Mouse (Mus musculus): ENCODE measurements around the gene Cd200r1. TPM values are rescaled to one million over a fixed set of nuclear protein-coding genes. Genes with fewer than 3 reads are reported as not detected.
"Not testable (repeated sequence)": the region's sequence is repeated elsewhere in the genome, so short reads cannot be mapped to it uniquely, and the experiment has no call there.

Gene Cd200r1
- polyA plus RNA-seq, 1 experiment: not detected

DNA sequence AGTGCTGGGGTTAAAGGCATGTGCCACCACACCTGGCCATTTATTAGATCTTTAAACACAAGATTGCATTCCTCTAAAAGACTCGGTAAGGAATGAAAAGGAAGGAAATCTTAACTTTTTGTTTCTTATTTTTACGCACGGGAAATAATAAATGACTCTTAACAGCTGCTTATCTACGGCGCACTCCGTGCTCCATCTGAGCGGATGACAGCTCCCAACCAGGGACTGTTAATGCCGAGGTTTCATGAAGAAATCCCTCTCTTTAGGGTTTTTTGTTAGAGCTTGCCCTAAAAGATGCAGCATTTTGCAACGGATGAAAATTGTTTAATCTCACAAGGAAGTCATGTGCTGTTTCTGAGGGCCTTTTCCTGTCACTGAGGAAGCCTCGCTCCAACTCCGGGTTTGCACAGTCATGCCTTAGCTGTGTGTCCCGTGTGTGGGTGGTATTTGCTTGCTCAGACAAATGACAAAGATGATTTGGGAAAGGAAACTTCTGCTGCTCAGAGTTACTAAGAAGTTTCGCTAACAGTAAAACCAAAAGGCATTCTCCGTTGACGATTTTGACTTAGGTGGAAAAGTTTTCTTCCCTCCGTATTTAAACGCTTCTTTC lies 13.1 kb downstream of the Cd200r1 start:
- Histone ChIP-seq H3ac (ENCODE audit: control insufficient read depth, insufficient read length, low read depth) (no peak overlapping the region), H3K36me3 (ENCODE audit: control insufficient read depth, insufficient read depth) (no peaks in the 10 kb centered on the region), H3K27me3 (ENCODE audit: control insufficient read depth, insufficient read depth, insufficient read length) (no peaks in the 10 kb centered on the region), H3K4me3 (ENCODE audit: insufficient read depth, poor library complexity, severe bottlenecking) (no peak overlapping the region), H3K79me3 (ENCODE audit: low read depth) (no peaks in the 10 kb centered on the region), H3K79me2 (ENCODE audit: control insufficient read depth, insufficient read depth) (no peaks in the 10 kb centered on the region)
- no peak for TF ChIP-seq MYOG (IDR thresholded peaks at IDR 0.05; ENCODE audit: control insufficient read depth, extremely low read depth, insufficient read length)
- TF ChIP-seq CEBPB (IDR thresholded peaks at IDR 0.05; ENCODE audit: low read depth): no peak
- TF ChIP-seq USF1 (IDR thresholded peaks at IDR 0.05; ENCODE audit: low read depth): no peak
- TF ChIP-seq MAX (IDR thresholded peaks at IDR 0.05): no peak
- no peak for TF ChIP-seq CTCF (IDR thresholded peaks at IDR 0.05; ENCODE audit: control insufficient read depth, insufficient read depth, insufficient read length)
- TF ChIP-seq FOSL1 (IDR thresholded peaks at IDR 0.05; ENCODE audit: insufficient read depth, low read length, poor library complexity, severe bottlenecking): no peak
- TF ChIP-seq MYOD1 (IDR thresholded peaks at IDR 0.05; ENCODE audit: control insufficient read depth, insufficient read length, low read depth): no peak

GRCm38 (mm10) chr16:44779494-44779893 lies 14.0 kb downstream of the Cd200r1 start:
- Histone ChIP-seq H3K79me3 (ENCODE audit: low read depth) (no peaks in the 10 kb centered on the region), H3ac (ENCODE audit: control insufficient read depth, insufficient read length, low read depth) (no peak overlapping the region), H3K4me3 (ENCODE audit: insufficient read depth, poor library complexity, severe bottlenecking) (no peak overlapping the region), H3K27me3 (ENCODE audit: control insufficient read depth, insufficient read depth, insufficient read length) (no peaks in the 10 kb centered on the region), H3K79me2 (ENCODE audit: control insufficient read depth, insufficient read depth) (no peaks in the 10 kb centered on the region), H3K36me3 (ENCODE audit: control insufficient read depth, insufficient read depth) (no peaks in the 10 kb centered on the region)
- no peak for TF ChIP-seq FOSL1 (IDR thresholded peaks at IDR 0.05; ENCODE audit: insufficient read depth, low read length, poor library complexity, severe bottlenecking)
- no peak for TF ChIP-seq MAX (IDR thresholded peaks at IDR 0.05)
- TF ChIP-seq USF1 (IDR thresholded peaks at IDR 0.05; ENCODE audit: low read depth): no peak
- TF ChIP-seq CTCF (IDR thresholded peaks at IDR 0.05; ENCODE audit: control insufficient read depth, insufficient read depth, insufficient read length): no peak
- TF ChIP-seq MYOG (IDR thresholded peaks at IDR 0.05; ENCODE audit: control insufficient read depth, extremely low read depth, insufficient read length): no peak
- TF ChIP-seq CEBPB (IDR thresholded peaks at IDR 0.05; ENCODE audit: low read depth): no peak
- TF ChIP-seq MYOD1 (IDR thresholded peaks at IDR 0.05; ENCODE audit: control insufficient read depth, insufficient read length, low read depth): no peak

- no peak overlapping the region for H3ac ChIP-seq (ENCODE audit: control insufficient read depth, insufficient read length, low read depth)
- TF ChIP-seq MAX (IDR thresholded peaks at IDR 0.05) (no peak), CEBPB (IDR thresholded peaks at IDR 0.05; ENCODE audit: low read depth) (no peak), CTCF (IDR thresholded peaks at IDR 0.05; ENCODE audit: control insufficient read depth, insufficient read depth, insufficient read length) (no peak), MYOD1 (IDR thresholded peaks at IDR 0.05; ENCODE audit: control insufficient read depth, insufficient read length, low read depth) (no peak), USF1 (IDR thresholded peaks at IDR 0.05; ENCODE audit: low read depth) (no peak)
- H3K27me3 ChIP-seq (ENCODE audit: control insufficient read depth, insufficient read depth, insufficient read length): no peaks in the 10 kb centered on the region
- H3K79me2 ChIP-seq (ENCODE audit: control insufficient read depth, insufficient read depth): no peaks in the 10 kb centered on the region
- H3K36me3 ChIP-seq (ENCODE audit: control insufficient read depth, insufficient read depth): no peaks in the 10 kb centered on the region
- H3K79me3 ChIP-seq (ENCODE audit: low read depth): no peaks in the 10 kb centered on the region
- H3K4me3 ChIP-seq (ENCODE audit: insufficient read depth, poor library complexity, severe bottlenecking): no peak overlapping the region
Observed at GRCm38 (mm10) chr16:44780751-44781150, 15.2 kb downstream of the Cd200r1 start.

- Histone ChIP-seq H3K79me3 (ENCODE audit: low read depth) (no peaks in the 10 kb centered on the region), H3K36me3 (ENCODE audit: control insufficient read depth, insufficient read depth) (no peaks in the 10 kb centered on the region), H3K4me3 (ENCODE audit: insufficient read depth, poor library complexity, severe bottlenecking) (no peak overlapping the region), H3K79me2 (ENCODE audit: control insufficient read depth, insufficient read depth) (no peaks in the 10 kb centered on the region), H3ac (ENCODE audit: control insufficient read depth, insufficient read length, low read depth) (no peak overlapping the region), H3K27me3 (ENCODE audit: control insufficient read depth, insufficient read depth, insufficient read length) (no peaks in the 10 kb centered on the region)
- TF ChIP-seq MAX (IDR thresholded peaks at IDR 0.05) (no peak), FOSL1 (IDR thresholded peaks at IDR 0.05; ENCODE audit: insufficient read depth, low read length, poor library complexity, severe bottlenecking) (no peak)
Observed at GRCm38 (mm10) chr16:44786934-44787333, 21.4 kb downstream of the Cd200r1 start.

GRCm38 (mm10) chr16:44794416-44794815 lies 28.9 kb downstream of the Cd200r1 start:
- Histone ChIP-seq H3K79me2 (ENCODE audit: control insufficient read depth, insufficient read depth) (no peaks in the 10 kb centered on the region), H3K79me3 (ENCODE audit: low read depth) (no peaks in the 10 kb centered on the region), H3K36me3 (ENCODE audit: control insufficient read depth, insufficient read depth) (no peaks in the 10 kb centered on the region), H3ac (ENCODE audit: control insufficient read depth, insufficient read length, low read depth) (no peak overlapping the region), H3K27me3 (ENCODE audit: control insufficient read depth, insufficient read depth, insufficient read length) (no peaks in the 10 kb centered on the region), H3K4me3 (ENCODE audit: insufficient read depth, poor library complexity, severe bottlenecking) (no peak overlapping the region)
- no peak for TF ChIP-seq USF1 (IDR thresholded peaks at IDR 0.05; ENCODE audit: low read depth)
- TF ChIP-seq CEBPB (IDR thresholded peaks at IDR 0.05; ENCODE audit: low read depth): peak; percentile 81

- Histone ChIP-seq H3ac (ENCODE audit: control insufficient read depth, insufficient read length, low read depth) (no peak overlapping the region), H3K79me2 (ENCODE audit: control insufficient read depth, insufficient read depth) (no peaks in the 10 kb centered on the region), H3K4me3 (ENCODE audit: insufficient read depth, poor library complexity, severe bottlenecking) (no peak overlapping the region), H3K79me3 (ENCODE audit: low read depth) (no peaks in the 10 kb centered on the region), H3K27me3 (ENCODE audit: control insufficient read depth, insufficient read depth, insufficient read length) (no peaks in the 10 kb centered on the region), H3K36me3 (ENCODE audit: control insufficient read depth, insufficient read depth) (no peaks in the 10 kb centered on the region)
- TF ChIP-seq FOSL1 (IDR thresholded peaks at IDR 0.05; ENCODE audit: insufficient read depth, low read length, poor library complexity, severe bottlenecking) (no peak), CTCF (IDR thresholded peaks at IDR 0.05; ENCODE audit: control insufficient read depth, insufficient read depth, insufficient read length) (no peak), USF1 (IDR thresholded peaks at IDR 0.05; ENCODE audit: low read depth) (no peak), MYOG (IDR thresholded peaks at IDR 0.05; ENCODE audit: control insufficient read depth, extremely low read depth, insufficient read length) (no peak), MYOD1 (IDR thresholded peaks at IDR 0.05; ENCODE audit: control insufficient read depth, insufficient read length, low read depth) (no peak), MAX (IDR thresholded peaks at IDR 0.05) (no peak), CEBPB (IDR thresholded peaks at IDR 0.05; ENCODE audit: low read depth) (no peak)
Observed at GRCm38 (mm10) chr16:44805976-44806375, 40.4 kb downstream of the Cd200r1 start.

- H3K79me2 ChIP-seq (ENCODE audit: control insufficient read depth, insufficient read depth); H3K36me3 ChIP-seq (ENCODE audit: control insufficient read depth, insufficient read depth); H3K79me3 ChIP-seq (ENCODE audit: low read depth); H3ac ChIP-seq (ENCODE audit: control insufficient read depth, insufficient read length, low read depth); H3K4me3 ChIP-seq (ENCODE audit: insufficient read depth, poor library complexity, severe bottlenecking); H3K27me3 ChIP-seq (ENCODE audit: control insufficient read depth, insufficient read depth, insufficient read length): not testable (repeated sequence)
Observed at GRCm38 (mm10) chr16:44810223-44810622, 44.7 kb downstream of the Cd200r1 start.

All from C2C12 (cell line).